Mouse (Mus musculus): ENCODE measurements around the gene Gabarapl2.

GRCm38 (mm10) chr8:111962589-111962988, 22.1 kb downstream of the Gabarapl2 start:
- no peak for TF ChIP-seq POLR2A (IDR thresholded peaks at IDR 0.05; ENCODE audit: borderline replicate concordance, extremely low read depth, low read depth, low read length)
- TF ChIP-seq CTCF (IDR thresholded peaks at IDR 0.05; ENCODE audit: insufficient read depth, low read length), result no peak
